Mouse (Mus musculus): ENCODE measurements at regions not wholly inside any gene's neighbourhood (a gene's known extent, or its start where the extent isn't known, plus 50 kb on each side); places are given as distances from the start of the nearest gene placed in this dataset.

DNA sequence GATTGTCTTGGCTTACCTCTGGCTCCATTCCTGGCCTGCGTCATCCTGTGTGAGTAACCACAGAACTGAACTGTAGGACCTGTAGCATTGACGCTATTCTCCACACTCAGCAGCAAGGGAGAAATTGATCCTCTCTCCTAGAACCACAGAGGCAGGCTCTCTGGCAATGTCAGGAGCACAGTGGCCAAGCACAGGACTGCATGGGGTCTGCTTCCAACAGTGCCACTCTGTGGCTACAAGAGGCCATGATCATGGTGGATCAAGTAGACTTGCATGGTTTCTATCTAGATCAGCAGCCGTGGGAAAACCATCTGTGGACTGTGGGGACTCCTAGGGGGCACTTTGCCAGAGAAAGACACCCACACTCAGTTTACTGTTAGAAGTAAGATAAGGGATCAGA lies 213.9 kb downstream of the Adra2a start:
- TF ChIP-seq CTCF (conservative IDR thresholded peaks at IDR 0.05; ENCODE audit: low read length) (no peak), POU5F1 (IDR thresholded peaks at IDR 0.05; ENCODE audit: borderline replicate concordance, low read length) (no peak)
